Mouse (Mus musculus) c-Kit-negative CD71-positive TER-119-positive erythroid progenitor cells, embryonic 14.5 days (primary cell): ENCODE measurements around the gene Wnt8b.
"Not testable (repeated sequence)": the region's sequence is repeated elsewhere in the genome, so short reads cannot be mapped to it uniquely, and the experiment has no call there.

Source experiments
- DNase-seq: peaks from one replicate; pipeline ENCODE4 v3.0.0-alpha.2; 2013; ENCODE audit warnings: low read depth, low spot score

Wnt8b gene

DNA sequence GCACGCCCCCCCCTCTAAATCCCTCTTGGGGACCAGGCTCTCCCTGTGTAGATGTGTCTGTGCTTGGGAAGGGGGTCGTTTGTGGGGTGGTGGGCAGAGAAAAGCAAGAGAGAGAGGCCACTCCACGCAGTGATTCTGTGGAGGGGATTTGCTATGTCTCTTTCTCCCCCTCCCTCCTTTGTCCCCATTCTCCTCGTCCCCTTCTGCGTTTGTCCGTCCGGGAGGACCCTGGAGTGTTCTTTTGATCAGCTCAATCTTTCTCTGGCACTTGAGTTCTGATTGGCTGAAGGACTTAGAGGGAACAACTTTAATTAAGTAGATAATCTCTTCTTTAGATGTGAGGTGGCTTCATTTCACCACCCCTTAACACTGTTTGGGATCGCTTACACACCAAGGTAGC lies at the start of gene Wnt8b:
Gene Wnt8b (plus strand): TSS at position 345 of the 400 bp plus-strand sequence.
- no peak for DNase-seq

DNA sequence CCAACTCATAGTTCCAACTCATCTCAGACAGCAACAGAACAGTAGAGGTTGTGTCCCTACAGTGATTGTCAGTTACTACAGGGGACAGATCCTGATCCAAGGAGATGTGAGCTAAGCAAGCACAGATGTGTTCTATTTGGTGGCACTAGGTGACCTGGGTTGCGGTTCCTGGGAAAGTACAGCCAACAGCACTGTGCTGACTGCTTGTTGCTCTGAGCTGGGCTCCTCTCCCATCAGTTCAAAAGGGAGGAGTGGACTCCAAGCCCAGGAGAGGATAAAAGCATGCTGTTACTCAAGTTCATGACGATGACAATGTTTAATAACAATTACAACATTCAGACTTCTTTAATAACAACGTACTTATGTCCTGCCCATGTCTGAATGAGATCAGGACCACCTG lies 47.5 kb upstream of the Wnt8b start:
- no peak for DNase-seq

DNA sequence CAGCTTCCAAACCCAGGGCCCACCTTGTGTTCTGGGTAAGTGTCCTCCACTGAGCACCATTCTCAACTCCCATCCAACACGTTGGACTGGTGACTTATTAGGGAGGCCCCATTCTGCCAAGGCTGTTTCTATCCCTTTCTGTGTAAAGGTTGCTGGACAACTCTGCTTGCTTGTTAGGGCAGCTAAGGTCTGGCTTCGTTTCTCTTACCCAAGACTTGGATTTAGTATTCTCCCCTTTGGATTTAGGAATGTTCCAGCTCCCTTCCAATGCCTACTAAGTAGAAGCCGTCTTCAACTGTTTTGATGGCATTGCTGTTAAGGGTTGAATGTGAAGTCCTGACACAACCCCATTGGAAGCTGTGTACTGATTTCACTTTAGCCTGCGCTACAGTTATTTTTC lies 45.3 kb upstream of the Wnt8b start:
- DNase-seq, result no peak

DNA sequence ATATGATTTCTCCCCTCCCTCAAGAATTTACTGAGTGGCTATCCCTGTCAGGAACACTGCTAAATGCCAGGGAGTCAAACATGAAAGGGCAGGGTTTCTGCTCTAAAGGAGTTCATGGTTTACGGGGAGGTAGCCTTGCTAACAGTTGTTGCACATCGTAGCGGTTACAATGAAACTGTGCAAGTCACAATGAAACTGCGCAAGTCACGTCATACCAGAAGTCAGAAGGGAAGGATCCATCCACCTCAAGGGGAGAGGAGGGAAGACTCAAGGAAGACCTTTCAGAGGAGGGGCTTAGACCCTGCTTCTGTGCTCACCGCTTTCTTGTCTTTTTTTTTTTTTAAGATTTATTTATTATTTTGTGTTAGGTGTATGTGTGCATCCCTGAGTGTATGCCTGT lies 38.4 kb upstream of the Wnt8b start:
- DNase-seq, result no peak

DNA sequence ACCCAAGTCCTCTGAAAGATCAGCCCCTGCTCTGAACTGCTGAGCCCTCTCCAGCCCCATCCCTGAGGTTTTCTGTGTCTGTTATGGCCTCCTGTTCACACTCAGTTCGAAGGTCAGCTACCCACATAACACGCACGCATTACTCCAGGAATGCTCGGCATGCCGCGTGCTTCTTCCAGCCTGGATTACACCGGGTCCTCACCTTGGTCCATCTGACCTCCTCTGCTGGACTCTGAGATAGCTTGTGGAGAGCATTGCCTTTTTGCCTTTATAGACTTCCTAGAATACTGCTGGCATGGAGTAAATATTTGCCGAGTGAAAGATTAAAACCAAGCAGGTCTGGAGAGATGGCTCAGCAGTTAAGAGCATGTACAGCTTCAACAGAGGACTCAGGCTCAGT lies 37.9 kb upstream of the Wnt8b start:
- DNase-seq, result no peak

DNA sequence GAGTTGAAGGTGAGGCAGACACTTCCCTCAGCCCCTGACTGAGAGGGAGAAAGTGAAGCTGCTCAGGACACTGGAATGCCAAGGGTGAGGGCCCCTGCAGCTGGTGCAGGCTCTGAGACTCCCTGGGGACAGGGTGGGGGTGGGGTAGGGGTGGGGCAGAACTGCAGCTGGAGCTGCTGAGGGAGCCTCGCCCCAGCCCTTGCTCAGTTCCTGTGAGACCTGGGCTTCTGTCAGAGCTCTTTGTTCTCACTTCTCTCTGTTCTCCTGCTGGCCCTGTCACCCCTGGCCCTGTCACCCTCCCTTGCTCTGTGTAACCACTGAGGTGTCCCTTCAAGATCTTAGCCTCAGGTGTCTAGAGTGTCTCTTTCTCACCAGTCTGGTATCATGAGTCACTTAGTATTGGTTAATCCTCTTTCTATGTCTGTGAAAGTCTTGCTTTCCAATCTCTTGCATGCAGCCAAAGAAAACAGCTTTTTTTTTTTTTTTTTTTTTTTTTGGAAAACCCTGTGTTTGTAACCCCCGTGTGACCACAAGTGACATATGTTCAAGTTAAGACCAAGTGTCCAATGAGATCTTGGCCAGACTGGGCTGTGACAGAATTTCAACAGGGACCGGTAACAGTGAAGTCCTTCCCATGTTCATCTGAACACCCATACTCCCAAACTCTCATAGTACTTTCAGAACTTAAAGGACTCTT lies 35.8 kb upstream of the Wnt8b start:
- no peak for DNase-seq

DNA sequence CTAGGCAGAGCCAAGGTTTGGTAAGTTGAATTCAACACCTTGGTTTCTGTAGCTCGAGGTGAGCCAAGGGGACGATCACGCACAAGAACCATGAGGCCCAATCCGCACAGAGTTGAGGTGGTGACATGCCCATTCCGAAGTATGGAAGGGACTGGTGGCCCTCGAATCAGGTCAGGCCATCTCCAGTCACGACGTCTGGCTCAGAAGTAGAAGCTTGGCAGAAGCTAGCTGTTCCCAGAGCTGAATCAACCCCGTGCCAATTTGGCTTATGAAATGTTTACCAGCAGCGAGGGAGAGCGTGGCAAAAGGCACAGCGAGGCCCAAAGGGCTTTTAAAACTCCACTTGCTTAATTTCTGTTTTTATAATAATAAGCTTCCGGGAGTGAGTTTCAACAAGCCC lies 34.6 kb upstream of the Wnt8b start:
- DNase-seq, result no peak

DNA sequence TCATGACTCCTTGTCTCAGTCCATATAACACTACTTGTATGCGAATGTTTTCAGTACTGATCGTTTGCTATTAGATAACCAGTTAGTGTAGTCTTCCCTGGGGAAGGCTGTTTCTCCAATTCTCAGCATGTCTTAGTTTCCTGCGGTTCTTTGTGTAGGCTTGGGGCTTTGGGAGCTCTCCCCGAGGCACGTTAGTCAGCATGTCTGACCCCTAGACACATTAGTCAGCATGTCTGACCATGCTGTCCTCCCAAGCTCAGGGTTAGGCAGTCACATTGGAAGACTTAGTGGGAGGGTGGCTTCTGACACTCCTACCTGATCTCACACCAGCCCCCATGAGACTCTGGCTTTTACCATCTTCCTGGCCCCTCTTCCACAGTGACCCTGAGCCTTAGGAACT lies 32.8 kb upstream of the Wnt8b start:
- no peak for DNase-seq

DNA sequence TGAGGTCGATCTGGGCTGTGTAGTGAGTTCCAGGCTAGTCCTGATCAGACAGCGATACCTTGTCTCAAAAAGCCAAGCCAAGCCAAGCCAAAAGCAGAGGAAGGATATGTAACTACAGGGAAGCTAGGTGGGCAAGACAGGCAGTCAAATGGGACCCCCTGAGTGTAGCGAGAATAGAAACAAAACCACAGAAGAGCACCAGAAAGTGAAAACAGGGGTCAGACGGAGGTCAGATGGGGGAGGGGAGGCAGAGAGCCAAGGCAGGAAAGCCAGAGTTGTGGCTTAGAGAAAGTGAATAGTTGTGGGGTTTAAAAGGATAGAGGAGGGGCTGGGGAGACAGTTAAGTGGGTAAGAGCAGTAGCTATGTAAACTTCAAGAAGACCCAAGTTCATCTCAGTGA lies 31.8 kb upstream of the Wnt8b start:
- no peak for DNase-seq

DNA sequence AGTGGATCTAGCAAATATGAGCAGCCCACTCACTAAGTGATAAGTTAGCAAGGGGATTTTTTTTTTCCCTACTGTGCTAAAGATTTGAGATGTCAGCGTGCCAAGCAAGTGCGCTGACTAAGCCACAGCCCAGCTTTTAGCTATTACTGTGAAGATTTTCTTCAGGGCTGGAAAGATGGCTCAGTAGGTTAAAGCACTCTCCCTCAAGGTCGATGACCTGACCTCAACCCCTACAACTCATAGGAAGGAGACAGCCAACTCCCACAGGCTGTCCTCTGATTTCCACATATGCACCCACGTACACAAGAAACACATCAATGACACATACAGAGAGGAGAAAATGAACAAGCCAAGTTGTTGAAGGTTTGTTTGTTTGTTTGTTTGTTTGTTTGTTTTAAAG lies 31.1 kb upstream of the Wnt8b start:
- DNase-seq, result no peak

DNA sequence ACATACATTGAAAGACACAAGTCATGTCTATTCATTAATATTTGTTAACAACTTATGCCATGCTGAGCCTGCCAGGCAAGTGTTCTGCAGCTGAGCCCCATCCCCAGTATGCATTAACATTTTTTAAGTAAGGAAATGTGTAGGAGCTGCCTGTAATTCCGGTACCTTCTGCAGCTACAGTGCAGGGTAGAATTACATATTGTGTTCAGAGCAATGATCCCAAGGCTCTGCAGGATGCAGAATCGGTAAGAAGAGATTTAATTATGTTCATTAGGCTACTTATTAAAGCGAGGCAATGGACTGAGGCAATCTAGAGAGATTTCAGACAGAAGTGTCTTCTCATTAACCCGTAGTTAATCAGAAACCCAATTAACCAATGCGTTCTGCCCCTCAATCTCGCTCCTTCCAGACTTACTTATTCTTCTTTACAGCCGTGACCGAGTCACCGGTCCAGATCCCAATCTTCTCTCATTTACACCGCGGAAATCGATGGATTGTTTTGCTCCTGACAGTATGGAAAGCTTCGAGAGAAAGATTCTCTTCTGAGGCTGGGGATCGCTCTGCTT lies 27.2 kb upstream of the Wnt8b start:
- DNase-seq, result not testable (repeated sequence)

DNA sequence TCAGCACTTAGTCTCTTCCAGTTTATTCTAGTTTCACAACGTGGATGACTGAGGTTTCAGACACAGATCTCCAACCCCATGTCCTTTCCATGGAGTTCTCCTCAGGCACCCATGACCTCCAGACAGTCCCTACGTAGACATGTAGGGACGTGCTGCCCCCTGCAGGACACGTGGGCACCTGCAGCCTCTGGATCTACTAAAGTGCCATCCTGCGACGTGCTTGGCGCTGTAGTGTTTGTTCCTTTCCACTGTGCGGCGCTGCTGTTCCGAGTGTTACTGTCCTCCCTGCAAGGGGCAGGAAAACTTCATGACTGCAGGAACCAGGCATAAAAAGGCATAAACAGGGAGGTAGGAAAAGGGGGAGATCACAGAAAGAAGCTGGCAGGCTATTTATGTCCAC lies 19.1 kb upstream of the Wnt8b start:
- peak; percentile 45 for DNase-seq

DNA sequence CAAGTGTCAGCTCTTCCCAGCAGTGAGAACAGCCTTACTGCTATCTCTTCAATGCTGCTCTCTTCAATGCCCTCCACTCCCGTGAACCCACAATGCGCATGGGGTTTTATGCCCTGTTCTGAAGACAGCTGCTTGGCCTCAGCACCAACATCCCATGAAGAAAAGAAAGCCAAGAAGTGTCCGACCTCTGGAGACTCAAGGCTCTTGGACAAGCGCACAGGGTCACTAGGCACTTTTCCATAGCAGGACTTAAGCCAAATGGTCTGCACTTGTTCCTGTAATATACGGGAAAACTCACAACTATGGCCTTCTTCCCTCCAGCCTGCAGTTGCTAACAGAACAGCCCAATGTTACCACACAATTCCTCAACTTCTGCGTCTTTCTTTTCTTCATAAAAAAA lies 18.0 kb upstream of the Wnt8b start:
- no peak for DNase-seq

DNA sequence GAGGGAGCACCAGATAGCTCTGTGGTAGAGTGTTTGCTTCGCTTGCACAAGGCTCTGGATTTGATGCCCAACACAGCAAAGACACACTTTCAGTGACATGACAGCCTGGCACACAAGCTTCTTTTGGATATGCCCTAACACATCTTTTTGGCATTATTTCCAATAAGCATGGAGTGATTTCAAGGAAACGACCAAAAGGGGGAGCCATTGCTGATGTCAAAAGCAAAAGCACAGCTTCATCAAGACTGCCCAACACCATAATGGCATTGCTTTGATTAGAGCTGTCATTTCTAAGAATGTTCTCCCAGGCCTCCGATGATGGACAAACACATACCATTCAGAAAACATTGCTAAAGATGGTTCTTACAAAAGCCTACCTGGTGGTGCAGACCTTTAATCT lies 16.7 kb upstream of the Wnt8b start:
- no peak for DNase-seq

DNA sequence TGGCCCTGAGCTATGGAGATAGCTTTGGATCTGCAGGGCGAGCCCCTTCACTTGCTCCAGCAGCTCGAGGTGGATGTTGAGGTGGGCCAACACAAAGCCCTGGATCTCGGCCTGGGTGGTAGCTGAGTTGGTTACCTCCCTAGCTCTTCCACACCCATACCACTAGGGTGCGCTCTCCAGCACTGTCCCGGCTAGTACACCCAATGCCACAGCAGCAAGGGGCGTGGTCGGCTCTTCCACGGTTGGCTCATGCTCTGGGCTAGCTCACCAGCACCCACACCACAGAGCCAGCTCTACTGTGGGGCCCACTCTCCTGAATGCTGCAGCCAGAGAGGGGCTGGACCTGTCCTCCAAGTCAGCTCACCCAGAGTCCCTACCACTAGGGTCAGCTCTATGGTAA lies 6.0 kb upstream of the Wnt8b start:
- peak; percentile 32 for DNase-seq

DNA sequence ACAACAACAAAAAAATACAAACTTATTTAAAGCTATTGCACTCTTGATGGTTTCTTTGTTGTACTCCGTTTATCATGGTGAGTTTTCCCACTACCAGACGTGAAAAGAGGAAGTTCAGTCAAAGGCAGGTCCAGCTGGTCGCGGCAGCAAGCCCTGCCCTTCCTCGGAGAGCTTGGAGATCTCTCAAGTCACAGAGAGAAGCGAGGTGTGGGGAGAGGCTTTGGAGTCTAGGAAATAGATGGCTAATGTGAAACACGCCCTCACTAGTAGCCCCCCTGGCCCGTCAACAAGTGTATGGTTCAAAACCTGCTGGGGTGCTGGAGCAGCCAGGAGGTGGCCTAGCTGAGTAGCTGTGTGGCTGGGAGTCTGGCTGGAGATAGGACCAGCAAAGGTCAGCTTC lies 3.2 kb downstream of the Wnt8b start:
- DNase-seq, result no peak

DNA sequence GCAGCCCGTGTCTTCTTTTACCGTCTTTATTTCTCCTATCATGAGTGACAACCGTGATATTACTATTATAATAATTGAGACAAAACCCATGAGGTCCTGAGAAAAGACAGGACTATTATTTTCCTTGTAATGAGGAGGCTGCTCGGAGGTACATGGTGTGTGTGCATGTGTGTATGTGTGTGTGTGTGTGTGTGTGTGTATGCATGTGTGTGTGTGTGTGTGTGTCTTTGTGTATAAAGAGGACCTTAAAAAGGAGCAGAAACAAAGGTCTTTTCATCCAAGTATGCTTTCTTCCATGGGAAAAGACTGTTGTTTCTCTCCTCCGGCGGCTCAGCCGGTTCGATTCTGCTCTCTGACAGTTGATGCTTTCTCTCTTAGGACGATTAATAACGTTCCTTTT lies 3.7 kb downstream of the Wnt8b start:
- DNase-seq, result no peak

DNA sequence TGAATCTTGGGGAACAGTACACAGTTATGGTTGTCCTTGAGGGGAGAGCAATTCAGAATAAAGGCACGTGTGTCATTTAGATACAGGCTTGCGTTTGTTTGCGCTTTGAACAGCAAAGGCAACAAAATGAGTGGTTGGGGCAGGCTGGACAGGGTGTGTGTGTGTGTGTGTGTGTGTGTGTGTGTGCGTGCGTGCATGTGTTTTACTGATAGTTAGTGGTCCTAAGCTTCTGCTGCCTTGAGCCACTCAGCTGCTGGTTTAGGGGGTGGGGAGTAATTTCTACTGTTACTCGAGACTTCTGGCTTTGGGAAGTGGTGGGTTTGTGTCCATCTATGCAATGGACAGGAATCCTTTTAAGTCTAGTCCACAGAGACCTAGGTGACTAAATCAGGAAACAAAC lies 5.7 kb downstream of the Wnt8b start:
- DNase-seq, result no peak

DNA sequence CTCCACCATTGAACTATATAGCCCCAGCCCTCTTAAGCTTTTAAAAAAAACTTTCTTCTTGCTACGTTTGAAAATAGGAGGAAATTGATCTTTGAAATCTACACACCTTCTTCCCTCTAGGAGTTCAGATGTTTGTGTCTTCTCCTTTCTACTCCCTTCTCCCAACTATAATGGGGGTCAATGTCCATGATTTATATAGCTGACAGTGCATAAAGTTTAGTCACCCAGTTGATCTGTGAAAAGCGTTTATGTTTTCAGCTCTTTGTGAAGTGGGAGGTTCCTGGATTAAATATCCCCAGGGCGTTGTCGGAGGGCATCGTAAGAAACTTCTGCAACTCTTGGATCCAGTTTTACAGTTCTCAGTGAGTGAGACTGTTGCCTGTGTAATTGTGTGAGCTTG lies 7.0 kb downstream of the Wnt8b start:
- DNase-seq, result no peak

DNA sequence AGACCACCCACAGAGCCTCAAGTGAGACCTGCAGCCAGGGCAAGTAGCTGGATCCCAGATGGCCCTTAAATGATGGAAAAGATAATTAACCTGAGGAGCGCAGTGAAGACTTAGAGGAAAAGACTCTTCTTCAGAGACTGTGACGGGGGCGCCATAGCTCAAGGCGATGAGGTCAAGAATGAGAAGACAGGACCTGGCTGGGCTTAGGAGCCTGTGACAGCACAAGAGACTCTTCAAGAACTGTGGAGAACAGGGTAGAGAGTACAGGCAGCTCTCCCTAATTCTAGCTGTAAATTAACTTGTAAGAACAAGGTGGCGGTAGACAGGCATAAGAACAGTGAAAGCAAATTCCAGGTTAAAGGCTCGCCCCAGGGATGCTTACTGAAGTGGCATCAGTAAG lies 8.7 kb downstream of the Wnt8b start:
- no peak for DNase-seq

DNA sequence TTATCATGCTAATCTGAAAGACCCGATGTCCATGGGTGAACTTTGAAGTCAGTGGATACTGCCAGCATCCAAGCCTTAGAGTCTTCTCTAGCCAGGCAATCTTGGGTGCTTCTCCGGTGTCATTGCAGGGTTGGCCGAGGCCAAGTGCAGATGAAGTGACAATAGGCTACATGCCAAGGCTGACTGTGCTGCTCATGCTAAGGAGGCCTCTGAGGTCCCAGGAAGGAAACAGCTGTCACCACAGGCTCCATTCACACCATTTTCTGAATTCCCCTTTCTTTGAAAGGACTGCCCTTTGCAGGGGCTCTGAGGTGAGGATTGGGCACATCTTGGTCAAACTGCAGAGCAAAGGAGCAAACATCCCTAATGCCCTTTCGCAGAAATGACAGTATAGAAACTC lies 9.5 kb downstream of the Wnt8b start:
- no peak for DNase-seq

DNA sequence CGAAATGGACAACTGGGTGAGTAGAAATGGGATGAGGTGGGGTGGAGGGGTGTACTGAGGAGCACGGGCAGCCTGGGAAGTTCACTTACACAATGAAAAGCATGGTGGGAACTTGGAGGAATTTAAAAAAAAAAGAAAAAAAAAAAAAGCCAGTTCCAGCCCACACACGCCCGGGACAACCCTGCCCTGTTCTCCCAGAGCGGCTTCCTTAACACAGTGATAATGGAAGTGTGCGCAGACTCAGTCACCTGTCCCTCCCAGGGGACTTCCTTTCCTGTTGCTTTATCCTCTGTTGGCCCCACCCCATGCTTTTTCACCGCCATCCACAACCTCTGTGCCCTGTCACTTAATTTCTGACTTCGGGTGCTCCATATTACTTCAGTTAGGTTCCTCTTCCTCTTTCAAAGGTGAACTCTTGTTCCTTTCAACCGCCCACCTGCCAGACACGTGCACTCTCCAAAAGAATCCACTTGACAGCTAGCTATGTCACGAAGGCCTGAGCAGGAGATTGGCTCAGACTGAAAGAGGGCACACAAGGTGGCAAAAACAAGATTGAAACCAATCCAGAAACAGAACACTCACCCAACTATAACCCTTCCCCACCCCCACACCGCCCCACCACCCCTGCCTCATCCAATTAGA lies 17.4 kb downstream of the Wnt8b start:
- DNase-seq, result no peak

DNA sequence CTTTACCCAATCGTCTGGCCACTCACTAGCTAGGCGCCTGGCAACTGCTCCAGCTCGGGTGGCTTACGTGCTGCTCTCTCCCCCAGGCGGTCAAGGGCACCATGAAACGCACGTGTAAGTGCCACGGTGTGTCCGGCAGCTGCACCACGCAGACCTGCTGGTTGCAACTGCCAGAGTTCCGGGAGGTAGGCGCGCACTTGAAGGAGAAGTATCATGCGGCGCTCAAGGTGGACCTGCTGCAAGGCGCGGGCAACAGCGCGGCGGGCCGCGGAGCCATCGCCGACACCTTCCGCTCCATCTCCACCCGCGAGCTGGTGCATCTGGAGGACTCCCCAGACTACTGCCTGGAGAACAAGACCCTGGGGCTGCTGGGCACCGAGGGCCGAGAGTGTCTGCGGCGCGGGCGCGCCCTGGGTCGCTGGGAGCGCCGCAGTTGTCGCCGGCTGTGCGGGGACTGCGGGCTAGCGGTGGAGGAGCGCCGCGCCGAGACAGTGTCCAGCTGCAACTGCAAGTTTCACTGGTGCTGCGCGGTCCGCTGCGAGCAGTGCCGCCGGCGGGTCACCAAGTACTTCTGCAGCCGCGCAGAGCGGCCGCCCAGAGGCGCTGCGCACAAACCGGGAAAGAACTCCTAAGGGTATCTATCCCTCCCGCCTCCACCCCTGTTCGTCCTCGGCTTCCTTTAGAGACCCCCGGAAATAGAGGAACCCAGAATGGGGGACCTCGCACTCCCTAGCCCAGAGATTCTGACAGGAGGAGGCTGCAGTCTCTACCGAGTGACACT lies 18.4 kb downstream of the Wnt8b start:
- DNase-seq, result no peak
